In the genomic region with DNA sequence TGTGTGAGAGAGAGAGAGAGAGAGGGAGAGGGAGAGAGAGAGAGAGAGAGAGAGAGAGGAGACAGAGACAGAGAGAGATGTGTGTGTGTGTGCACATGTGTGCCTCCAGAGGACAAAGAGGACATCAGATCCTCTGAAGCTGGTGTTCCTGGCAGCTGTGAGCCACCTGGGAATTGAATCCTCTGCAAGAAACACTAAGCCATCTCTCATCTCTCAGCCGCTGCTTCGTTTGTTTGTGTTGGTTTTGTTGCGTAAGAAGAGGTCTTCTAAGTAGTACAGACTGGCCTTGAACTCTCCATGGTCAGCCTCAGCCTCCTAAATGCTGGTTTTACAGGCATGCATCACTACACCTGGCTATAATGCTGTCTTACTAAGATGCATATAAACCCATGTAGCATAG, we compare ENCODE assay signal across 10 mouse cellular contexts. TPM values are rescaled to one million over a fixed set of nuclear protein-coding genes. Genes with fewer than 3 reads are reported as not detected.
DNase-seq lines count a peak whose midpoint lies in the region; ATAC-seq and TF ChIP-seq lines count a peak whose summit lies in the region.
"Had no signal": no experiment of that assay in that cellular context is flagged by ENCODE, and none has a peak within 500 bp of the region (broad histone marks: within the 10 kb centered on the region; RNA-seq: fewer than 3 reads in every experiment).

No protein-coding gene starts in this region.

- no peak for TF ChIP-seq CTCF in heart, adult 2 months (IDR thresholded peaks at IDR 0.05)

- intact Hi-C loops in heart, adult 2 months (cut with DNase I): no loop called here

- H3K4me3 ChIP-seq in heart, adult 2 months: no peak overlapping the region
- no peak overlapping the region for H3K4me3 ChIP-seq in neural tube, embryonic 13.5 days
- no peak overlapping the region for H3K4me3 ChIP-seq in neural tube, embryonic 15.5 days (replicated peaks)
- no peak overlapping the region for H3K4me3 ChIP-seq in heart, embryonic 14.5 days (ENCODE audit: control insufficient read depth in 1 of 2, insufficient read depth in 1 of 2, low read depth in 1 of 2, low read length in 2 of 2)
- H3K4me3 ChIP-seq: embryonic facial prominence, embryonic 13.5 days had no signal

- 13% methylated on average over 3 of the region's 3 CpGs for WGBS in heart, adult 2 months
- WGBS in neural tube, embryonic 13.5 days: 59% methylated on average over 3 of the region's 3 CpGs
- 66% methylated on average over 3 of the region's 3 CpGs for WGBS in neural tube, embryonic 15.5 days
- WGBS in heart, embryonic 14.5 days: 39% methylated on average over 3 of the region's 3 CpGs

- no peak overlapping the region for H3K9ac ChIP-seq in heart, adult 2 months (ENCODE audit: low read depth, low read length)
- no peak overlapping the region for H3K9ac ChIP-seq in neural tube, embryonic 13.5 days
- no peak overlapping the region for H3K9ac ChIP-seq in neural tube, embryonic 15.5 days (replicated peaks)
- H3K9ac ChIP-seq in heart, embryonic 14.5 days (ENCODE audit: low read length): peak overlapping the region; percentile 31; the same call in 1 of the 2 replicates
- H3K9ac ChIP-seq: embryonic facial prominence, embryonic 13.5 days had no signal

- peaks cover 8% of the 10 kb centered on the region for H3K36me3 ChIP-seq in heart, adult 2 months (ENCODE audit: control insufficient read depth, insufficient read depth, low read length)
- no peaks in the 10 kb centered on the region for H3K36me3 ChIP-seq in neural tube, embryonic 13.5 days
- H3K36me3 ChIP-seq in neural tube, embryonic 15.5 days: no peaks in the 10 kb centered on the region
- H3K36me3 ChIP-seq in heart, embryonic 14.5 days (ENCODE audit: control insufficient read depth, insufficient read depth, low read length): peaks cover 2% of the 10 kb centered on the region; the same call in 1 of the 2 replicates
- H3K36me3 ChIP-seq: embryonic facial prominence, embryonic 13.5 days had no signal

- DNase-seq in heart, adult 2 months: peak; percentile 38 to 44
- no peak for DNase-seq in heart, postnatal 4 days
- peak; percentile 30 for DNase-seq in yolk sac, embryonic 10.5 days (ENCODE audit: low spot score)
- DNase-seq in layer of hippocampus, adult 11-12 months (ENCODE audit: low spot score): no peak
- DNase-seq in cerebellum, adult 11-12 months: no peak

- H3K27me3 ChIP-seq in heart, adult 2 months (ENCODE audit: control insufficient read depth, insufficient read depth, low read length): no peaks in the 10 kb centered on the region
- no peaks in the 10 kb centered on the region for H3K27me3 ChIP-seq in neural tube, embryonic 13.5 days
- no peaks in the 10 kb centered on the region for H3K27me3 ChIP-seq in neural tube, embryonic 15.5 days (replicated peaks)
- no peaks in the 10 kb centered on the region for H3K27me3 ChIP-seq in heart, embryonic 14.5 days (ENCODE audit: control insufficient read depth, insufficient read depth, low read length)
- H3K27me3 ChIP-seq: CH12.LX; embryonic facial prominence, embryonic 13.5 days had no signal

- H3K4me1 ChIP-seq in heart, adult 2 months (ENCODE audit: control insufficient read depth, insufficient read depth, low read length): peaks cover 29% of the 10 kb centered on the region
- peaks cover 15% of the 10 kb centered on the region for H3K4me1 ChIP-seq in neural tube, embryonic 13.5 days (replicated peaks)
- H3K4me1 ChIP-seq in neural tube, embryonic 15.5 days: 0 out of 2 replicates have a peak, but pooled peaks cover 7% of the 10 kb centered on the region
- H3K4me1 ChIP-seq in heart, embryonic 14.5 days (ENCODE audit: control insufficient read depth in 2 of 2, insufficient read depth in 2 of 2, low read length in 2 of 2): peaks cover 20 to 33% of the 10 kb centered on the region in 2 experiments

- no peak for TF ChIP-seq POLR2A in heart, adult 2 months (IDR thresholded peaks at IDR 0.05; ENCODE audit: insufficient read depth, low read depth, low read length)

- no peak overlapping the region for H3K4me2 ChIP-seq in neural tube, embryonic 13.5 days
- no peak overlapping the region for H3K4me2 ChIP-seq in neural tube, embryonic 15.5 days
- H3K4me2 ChIP-seq in heart, embryonic 14.5 days (ENCODE audit: low read length): no peak overlapping the region
- H3K4me2 ChIP-seq: embryonic facial prominence, embryonic 13.5 days had no signal

- no peaks in the 10 kb centered on the region for H3K9me3 ChIP-seq in neural tube, embryonic 13.5 days
- no peaks in the 10 kb centered on the region for H3K9me3 ChIP-seq in neural tube, embryonic 15.5 days (replicated peaks)
- H3K9me3 ChIP-seq in heart, embryonic 14.5 days (ENCODE audit: control insufficient read depth, low read length): no peaks in the 10 kb centered on the region
- H3K9me3 ChIP-seq: embryonic facial prominence, embryonic 13.5 days had no signal

- TF ChIP-seq EP300 in heart, adult 2 months (IDR thresholded peaks at IDR 0.05; ENCODE audit: insufficient read depth, low read depth, low read length): no peak

- H3K27ac ChIP-seq in heart, adult 2 months: peak overlapping the region; percentile 88
- H3K27ac ChIP-seq in neural tube, embryonic 13.5 days (replicated peaks): 0 out of 2 replicates have a peak overlapping the region, but pooled peaks have one; percentile 13
- no peak overlapping the region for H3K27ac ChIP-seq in neural tube, embryonic 15.5 days (replicated peaks)
- peak overlapping the region; percentile 73 to 79 for H3K27ac ChIP-seq in heart, embryonic 14.5 days (replicated peaks in 1 of 2; ENCODE audit: control insufficient read depth in 1 of 2, insufficient read depth in 1 of 2, low read depth in 2 of 2, low read length in 2 of 2)
- H3K27ac ChIP-seq: embryonic facial prominence, embryonic 13.5 days had no signal

- ATAC-seq in neural tube, embryonic 13.5 days (ENCODE audit: low read depth): no peak
- ATAC-seq in neural tube, embryonic 15.5 days (ENCODE audit: low FRiP score): no peak
- no peak for ATAC-seq in heart, embryonic 14.5 days (ENCODE audit: insufficient number of reproducible peaks, insufficient read depth, low FRiP score, low read depth)

- peaks cover 1% of the 10 kb centered on the region; the same call in 1 of the 2 replicates for H3K79me2 ChIP-seq in heart, adult 2 months (replicated peaks; ENCODE audit: control insufficient read depth, insufficient read depth, low read length)

RNA-seq across cellular contexts. Expression of a gene that starts 12.9 kb away (rescaled TPM):
- 10 to 100 TPM; 51.2 to 55.1 TPM for total RNA-seq in heart, adult 2 months (2021)
- polyA plus RNA-seq in heart, adult 2 months (2012; rRNA removed): 52.0 and 73.9 TPM in 2 replicates
- total RNA-seq in heart, postnatal 4 days (2021): 10 to 100 TPM; 85.3 to 88.9 TPM
- polyA plus RNA-seq in neural tube, embryonic 13.5 days (2015; fragmentation: Nextera tagmentation; extraction: Ambion mirVana): 1.9 and 2.4 TPM in 2 replicates
- 1.6 and 1.9 TPM in 2 replicates for polyA plus RNA-seq in neural tube, embryonic 15.5 days (2015; fragmentation: Nextera tagmentation; extraction: Ambion mirVana)
- 12.6 and 17.8 TPM in 2 replicates for polyA plus RNA-seq in heart, embryonic 14.5 days (2014; fragmentation: Nextera tagmentation; extraction: Ambion mirVana)
- total RNA-seq: CH12.LX had no signal

Comparison
In these comparisons a context has a peak if more than half of its experiments do, and no peak if none do; other contexts are left out.
1. DNase-seq: peak in heart, adult 2 months (2 of 2) and yolk sac, embryonic 10.5 days (single experiment); none in heart, postnatal 4 days (single experiment), layer of hippocampus, adult 11-12 months (single experiment) and cerebellum, adult 11-12 months (single experiment).